Mouse (Mus musculus): Measurements from ENCODE around the gene Cyp3a25. TPM values are rescaled to one million over a fixed set of nuclear protein-coding genes. Genes with fewer than 3 reads are reported as not detected.
"Not testable (repeated sequence)": the region's sequence is repeated elsewhere in the genome, so short reads cannot be mapped to it uniquely, and the experiment has no call there.

Cyp3a25 gene
- not detected in 2 replicates for polyA plus RNA-seq (2012; rRNA removed)

DNA sequence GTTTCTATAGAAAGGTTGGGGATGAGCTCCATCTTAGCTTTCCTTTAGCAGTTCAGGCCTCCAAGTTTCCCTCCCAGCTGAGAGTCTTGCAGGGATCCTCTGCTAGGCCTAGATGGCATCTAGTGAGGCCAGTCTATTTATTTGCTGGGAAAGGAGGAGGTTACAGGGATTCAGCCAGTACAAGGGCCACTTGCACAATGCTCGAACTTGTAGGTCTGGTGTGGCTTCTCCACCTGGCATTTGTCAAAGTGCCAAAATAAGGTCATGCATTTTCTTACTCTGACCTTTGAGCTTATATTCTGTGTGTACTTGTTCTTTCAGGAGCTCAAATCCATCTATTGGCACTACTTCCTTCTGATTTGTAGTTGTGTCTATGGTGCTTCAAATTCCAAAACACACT, at the start of gene Cyp3a25:
Gene Cyp3a25, minus strand, starts transcription at position 110 of the 400 bp plus-strand sequence.
- not testable (repeated sequence) for DNase-seq (ENCODE audit: extremely low spot score in 1 of 2, low spot score in 1 of 2)

DNA sequence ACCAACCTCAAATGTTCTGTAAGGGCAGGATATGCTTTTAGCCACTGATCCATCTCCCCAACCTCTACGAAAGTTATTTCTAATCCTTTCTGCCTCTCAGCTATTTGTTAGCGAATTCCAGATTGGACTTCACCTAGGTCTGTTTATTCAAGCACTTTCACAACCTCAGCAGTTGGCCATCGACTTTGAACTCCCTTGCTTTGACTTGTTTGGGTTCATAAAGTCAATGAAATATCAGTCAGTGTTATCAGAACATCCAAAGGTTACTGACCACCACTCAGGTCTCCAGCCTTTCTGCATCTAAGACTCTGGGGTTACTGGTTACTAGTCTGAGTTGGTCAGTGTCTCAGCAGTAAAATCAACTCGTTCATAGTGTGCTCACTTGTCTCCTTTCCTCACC, 11.7 kb upstream of the Cyp3a25 start:
- DNase-seq (ENCODE audit: extremely low spot score in 1 of 2, low spot score in 1 of 2): no peak

DNA sequence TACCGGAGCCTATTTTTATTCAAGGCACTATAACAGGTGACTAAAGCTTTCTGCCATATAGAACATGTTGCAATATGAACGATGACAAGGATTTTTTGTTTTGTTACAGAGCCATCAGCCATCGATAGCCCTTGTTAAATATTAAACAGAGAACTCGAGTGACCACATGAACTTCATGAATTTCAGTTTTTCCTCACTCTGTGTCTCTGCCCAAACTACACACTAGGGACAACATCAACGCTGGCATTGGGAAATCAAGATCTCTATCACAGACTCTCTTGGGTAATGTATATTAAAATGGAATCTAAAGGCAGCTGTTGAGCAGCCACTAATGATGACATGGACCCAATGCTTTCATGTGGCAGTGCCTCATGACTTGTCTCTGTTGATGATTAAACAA, 8.9 kb upstream of the Cyp3a25 start:
- DNase-seq (ENCODE audit: extremely low spot score in 1 of 2, low spot score in 1 of 2): no peak

DNA sequence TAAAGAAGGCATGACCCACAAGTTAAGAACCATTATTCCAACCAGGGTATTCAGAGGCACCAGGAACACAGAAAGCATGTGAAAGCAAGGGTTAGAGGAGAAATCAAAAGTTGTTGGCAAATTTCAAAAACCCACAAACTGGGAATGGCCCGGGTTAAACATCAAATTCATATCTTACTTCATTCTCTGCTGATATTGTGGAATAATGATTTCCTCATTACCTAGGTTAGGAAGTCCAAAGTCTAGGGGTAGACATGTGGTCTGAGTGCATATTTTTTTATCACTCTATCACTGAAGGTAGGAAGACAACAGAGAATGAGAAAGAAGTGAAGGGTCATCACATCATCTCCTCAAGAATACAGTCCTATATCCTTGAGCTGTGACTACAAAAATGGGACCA, 1.8 kb upstream of the Cyp3a25 start:
- DNase-seq (ENCODE audit: extremely low spot score in 1 of 2, low spot score in 1 of 2): no peak

DNA sequence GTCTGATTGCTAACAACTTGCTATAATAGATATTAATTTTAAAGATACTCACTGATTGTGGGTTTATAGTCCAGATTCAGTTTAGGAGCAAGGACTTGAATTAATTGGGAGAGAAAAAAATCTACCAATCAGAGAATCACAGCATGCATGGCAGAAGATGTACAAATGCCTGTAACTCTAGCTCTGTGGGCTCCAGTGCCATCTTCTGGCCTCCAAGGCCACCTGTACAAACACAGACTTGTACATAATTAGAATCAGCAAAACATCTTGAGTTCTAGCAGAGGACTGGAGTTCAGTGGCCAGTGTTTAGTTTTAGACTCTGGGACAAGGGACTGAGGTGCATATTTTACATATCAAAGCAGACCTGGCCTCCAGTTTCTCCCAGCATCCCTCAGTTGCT, 42.3 kb downstream of the Cyp3a25 start:
- DNase-seq (ENCODE audit: extremely low spot score in 1 of 2, low spot score in 1 of 2): no peak

Other genes with a start within 250 kb of the Cyp3a25 start
- not detected in 2 replicates for gene Cyp3a44, start 203.7 kb downstream of the Cyp3a25 start, polyA plus RNA-seq (2012; rRNA removed)
- not detected in 2 replicates for gene Cyp3a11, start 129.7 kb downstream of the Cyp3a25 start, polyA plus RNA-seq (2012; rRNA removed)
- not detected in 2 replicates for gene Cyp3a59, start 69.6 kb upstream of the Cyp3a25 start, polyA plus RNA-seq (2012; rRNA removed)
- not detected in 2 replicates for gene Gm5565, start 150.9 kb upstream of the Cyp3a25 start, polyA plus RNA-seq (2012; rRNA removed)
- gene Gm6309, start 161.1 kb upstream of the Cyp3a25 start, polyA plus RNA-seq (2012; rRNA removed): not detected in 2 replicates
- 0.76 and 1.3 TPM in 2 replicates for gene 1700001J03Rik, start 175.7 kb upstream of the Cyp3a25 start, polyA plus RNA-seq (2012; rRNA removed)
- gene Rnf6, start 211.9 kb upstream of the Cyp3a25 start, polyA plus RNA-seq (2012; rRNA removed): 41.4 and 45.2 TPM in 2 replicates
- gene Cdk8, start 221.6 kb upstream of the Cyp3a25 start, polyA plus RNA-seq (2012; rRNA removed): 36.0 and 38.4 TPM in 2 replicates

Measured in frontal cortex, adult 2 months (tissue).